Mouse (Mus musculus) heart, postnatal 0 days (tissue): ENCODE measurements around the gene Cdk7. TPM values are rescaled to one million over a fixed set of nuclear protein-coding genes. Genes with fewer than 3 reads are reported as not detected.

Experiments used
- ATAC-seq: fragments of 200-750 bp; cut with Nextera tagmentation; 2 replicates; pipeline ENCODE4 v1.8.0; 2017; ENCODE audit warnings: low read depth, moderate number of reproducible peaks, moderate library complexity; ENCODE audit not compliant: insufficient read depth
- DNase-seq: peaks from one replicate; pipeline ENCODE4 v3.0.0-alpha.2; 2016; ENCODE audit warnings: low spot score
- H3K27ac ChIP-seq: fragments of 300-500 bp; sonication (generic); 2 replicates; pipeline ENCODE4 v1.5.1; 2014; ENCODE audit warnings: low read depth, mild to moderate bottlenecking
- H3K27me3 ChIP-seq: fragments of 300-500 bp; sonication (generic); 2 replicates; pipeline ENCODE4 v1.6.1; 2014; ENCODE audit warnings: low read length, mixed read lengths; ENCODE audit not compliant: control insufficient read depth, insufficient read depth
- H3K36me3 ChIP-seq: fragments of 300-500 bp; sonication (generic); replicated peaks from 2 replicates; pipeline ENCODE4 v1.6.1; 2014; ENCODE audit warnings: low read length, mixed read lengths; ENCODE audit not compliant: control insufficient read depth, insufficient read depth
- H3K4me1 ChIP-seq: fragments of 300-500 bp; sonication (generic); 2 replicates; pipeline ENCODE4 v1.6.1; 2014; ENCODE audit warnings: antibody characterized with exemption; ENCODE audit not compliant: control insufficient read depth, insufficient read depth
- H3K4me2 ChIP-seq: fragments of 300-500 bp; sonication (generic); 2 replicates; pipeline ENCODE4 v1.6.1; 2014; ENCODE audit warnings: low read depth, mild to moderate bottlenecking, low read length, moderate library complexity
- H3K4me3 ChIP-seq: fragments of 300-500 bp; sonication (generic); 2 replicates; pipeline ENCODE4 v1.5.1; 2014; ENCODE audit warnings: low read depth, low read length
- H3K9ac ChIP-seq: fragments of 300-500 bp; sonication (generic); replicated peaks from 2 replicates; pipeline ENCODE4 v1.6.1; 2014; ENCODE audit warnings: low read depth, low read length, mixed read lengths
- H3K9me3 ChIP-seq: fragments of 300-500 bp; sonication (generic); replicated peaks from 2 replicates; pipeline ENCODE4 v1.6.1; 2016; ENCODE audit warnings: low read length; ENCODE audit not compliant: control insufficient read depth
- CTCF ChIP-seq: IDR thresholded peaks from 2 replicates; pipeline ENCODE4 v1.5.1; 2016; ENCODE audit warnings: antibody characterized with exemption, control low read depth, low read depth
- EP300 ChIP-seq: IDR thresholded peaks from 2 replicates; pipeline ENCODE4 v1.6.1; 2016; ENCODE audit warnings: antibody characterized with exemption, low read depth
- WGBS: fragments of 180-500 bp; shearing (Covaris S2); extraction: QIAGEN DNeasy Blood & Tissue Kit; methylation state at CpG from one replicate; pipeline ENCODE4 v1.1.7; 2014; 5-methylcytosine and 5-hydroxymethylcytosine counted together
- polyA plus RNA-seq: library from polyadenylated mRNA; unstranded; fragments of >200 nt; fragmentation: Nextera tagmentation; extraction: Ambion mirVana; gene quantifications from 2 replicates; pipeline ENCODE4 v1.2.1, GENCODE M21; 2015
- total RNA-seq: library from RNA; depleted of rRNA; stranded (reverse); fragments of >200 nt; gene quantifications from 2 replicates; pipeline ENCODE4 v1.2.3, GENCODE M21; 2014; ENCODE audit warnings: low replicate concordance; rRNA removed

The Cdk7 gene
- 21.7 and 30.0 TPM in 2 replicates for total RNA-seq
- polyA plus RNA-seq, result 53.9 and 56.5 TPM in 2 replicates

DNA sequence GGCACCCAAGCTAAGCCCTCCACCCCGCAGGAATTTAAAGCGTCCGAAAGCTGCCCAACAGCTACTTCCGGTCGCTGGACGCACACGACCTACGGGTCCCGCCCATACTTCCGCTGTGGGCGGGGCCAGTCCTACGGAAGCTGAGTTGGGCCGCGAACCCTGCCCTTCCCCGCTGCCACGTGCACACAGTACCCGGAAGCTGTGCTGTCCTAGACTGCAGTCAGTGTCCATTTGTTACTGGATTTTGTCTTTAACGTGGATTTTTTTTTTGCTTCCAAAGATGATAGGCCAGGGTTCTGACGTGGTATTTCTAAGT lies at the start of gene Cdk7:
Cdk7 (minus strand) TSS at position 79 of the 316 bp plus-strand sequence.
- peaks cover 15% of the 10 kb centered on the region; the same call in 1 of the 2 replicates for H3K4me1 ChIP-seq
- no peak for TF ChIP-seq CTCF
- TF ChIP-seq EP300, result peak; percentile 88
- H3K4me2 ChIP-seq, result peak within 1 kb of the TSS; percentile 94
- no peaks in the 10 kb centered on the region for H3K9me3 ChIP-seq
- H3K4me3 ChIP-seq, result peak within 1 kb of the TSS; percentile 97
- H3K27me3 ChIP-seq, result no peaks in the 10 kb centered on the region
- DNase-seq (peak; percentile 96), ATAC-seq (peak; percentile 98)
- under 1% methylated on average over 19 of the region's 19 CpGs for WGBS
- peaks cover 21% of the 10 kb centered on the region for H3K36me3 ChIP-seq
- peak within 1 kb of the TSS; percentile 99 for H3K27ac ChIP-seq
- peak within 1 kb of the TSS; percentile 92 for H3K9ac ChIP-seq

DNA sequence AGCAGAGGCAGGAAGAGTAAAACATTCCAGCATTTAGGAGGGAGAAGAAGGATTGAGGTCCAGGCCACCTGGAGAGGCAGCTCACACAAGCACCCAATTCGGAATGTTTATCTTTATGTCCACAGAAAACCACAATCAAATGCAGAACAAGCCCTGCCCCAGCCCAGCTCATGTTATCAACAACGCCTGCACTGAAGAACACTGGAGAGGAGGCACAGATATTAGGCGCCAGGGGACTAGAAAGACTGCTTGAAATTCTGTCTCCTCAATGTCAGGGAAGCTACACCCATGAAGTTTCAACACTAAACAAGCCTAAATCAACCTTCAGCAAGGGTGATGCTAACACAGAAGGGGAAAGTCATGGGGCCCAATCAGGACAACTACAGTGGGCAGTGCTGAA lies 46.8 kb upstream of the Cdk7 start:
- Histone ChIP-seq H3K9ac (no peak overlapping the region), H3K27me3 (no peaks in the 10 kb centered on the region), H3K9me3 (no peaks in the 10 kb centered on the region), H3K4me1 (peaks cover 4% of the 10 kb centered on the region; the same call in 1 of the 2 replicates), H3K4me3 (no peak overlapping the region), H3K36me3 (peaks cover 17% of the 10 kb centered on the region; the same call in 1 of the 2 replicates), H3K4me2 (no peak overlapping the region), H3K27ac (no peak overlapping the region)
- TF ChIP-seq CTCF, result no peak
- TF ChIP-seq EP300, result no peak
- no peak for DNase-seq
- ATAC-seq, result no peak
- 48% methylated on average over 3 of the region's 3 CpGs for WGBS

DNA sequence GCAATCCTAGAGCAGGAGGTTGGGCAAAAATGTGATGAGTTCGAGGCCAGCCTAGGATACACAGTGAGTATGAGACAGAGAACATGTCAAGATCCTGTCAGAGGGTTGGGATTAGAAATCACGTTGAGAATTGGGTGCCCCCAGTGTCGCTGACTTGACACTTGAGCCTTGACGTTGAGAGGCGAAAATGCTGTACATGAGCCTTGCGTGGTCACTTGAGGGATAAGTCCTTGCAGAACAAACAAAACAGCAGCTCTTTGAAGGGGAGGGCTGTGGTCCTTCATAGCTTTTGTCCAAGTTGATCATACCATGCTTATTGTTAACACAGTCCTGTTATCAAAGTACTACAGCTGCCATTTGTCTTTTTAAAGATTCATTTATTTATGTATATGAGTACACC lies 46.0 kb upstream of the Cdk7 start:
- Histone ChIP-seq H3K27ac (no peak overlapping the region), H3K4me3 (no peak overlapping the region), H3K36me3 (peaks cover 10% of the 10 kb centered on the region; the same call in 1 of the 2 replicates), H3K4me2 (no peak overlapping the region), H3K27me3 (no peaks in the 10 kb centered on the region), H3K9me3 (no peaks in the 10 kb centered on the region), H3K9ac (no peak overlapping the region), H3K4me1 (peaks cover 4% of the 10 kb centered on the region; the same call in 1 of the 2 replicates)
- TF ChIP-seq CTCF (no peak), EP300 (no peak)
- DNase-seq, result no peak
- no peak for ATAC-seq
- 57% methylated on average over 6 of the region's 6 CpGs for WGBS

DNA sequence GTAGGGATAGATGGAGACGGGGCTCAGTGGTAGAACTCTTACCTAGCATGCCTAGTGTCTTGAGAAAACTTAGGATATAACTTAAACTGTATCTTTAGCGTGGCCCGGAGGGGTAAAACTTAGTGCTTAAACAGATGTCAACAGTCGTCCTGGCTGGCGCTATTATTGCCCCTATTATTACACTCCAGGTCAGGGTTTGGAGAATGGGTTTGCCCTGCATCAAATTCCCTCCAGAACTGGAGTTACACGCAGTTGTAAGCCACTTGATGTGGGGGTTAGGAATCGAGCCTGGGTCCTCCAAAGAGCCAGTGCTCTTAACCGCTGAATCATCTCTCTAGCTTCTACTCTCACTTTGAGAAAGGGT lies 45.3 kb upstream of the Cdk7 start:
- Histone ChIP-seq H3K4me3 (peak overlapping the region; percentile 64), H3K9ac (no peak overlapping the region), H3K36me3 (peaks cover 10% of the 10 kb centered on the region; the same call in 1 of the 2 replicates), H3K4me2 (peak overlapping the region; percentile 85), H3K27ac (no peak overlapping the region), H3K9me3 (no peaks in the 10 kb centered on the region), H3K27me3 (no peaks in the 10 kb centered on the region), H3K4me1 (peaks cover 4% of the 10 kb centered on the region; the same call in 1 of the 2 replicates)
- no peak for DNase-seq
- TF ChIP-seq CTCF, result no peak
- no peak for TF ChIP-seq EP300
- WGBS, result 11% methylated on average over 8 of the region's 8 CpGs
- ATAC-seq, result no peak

DNA sequence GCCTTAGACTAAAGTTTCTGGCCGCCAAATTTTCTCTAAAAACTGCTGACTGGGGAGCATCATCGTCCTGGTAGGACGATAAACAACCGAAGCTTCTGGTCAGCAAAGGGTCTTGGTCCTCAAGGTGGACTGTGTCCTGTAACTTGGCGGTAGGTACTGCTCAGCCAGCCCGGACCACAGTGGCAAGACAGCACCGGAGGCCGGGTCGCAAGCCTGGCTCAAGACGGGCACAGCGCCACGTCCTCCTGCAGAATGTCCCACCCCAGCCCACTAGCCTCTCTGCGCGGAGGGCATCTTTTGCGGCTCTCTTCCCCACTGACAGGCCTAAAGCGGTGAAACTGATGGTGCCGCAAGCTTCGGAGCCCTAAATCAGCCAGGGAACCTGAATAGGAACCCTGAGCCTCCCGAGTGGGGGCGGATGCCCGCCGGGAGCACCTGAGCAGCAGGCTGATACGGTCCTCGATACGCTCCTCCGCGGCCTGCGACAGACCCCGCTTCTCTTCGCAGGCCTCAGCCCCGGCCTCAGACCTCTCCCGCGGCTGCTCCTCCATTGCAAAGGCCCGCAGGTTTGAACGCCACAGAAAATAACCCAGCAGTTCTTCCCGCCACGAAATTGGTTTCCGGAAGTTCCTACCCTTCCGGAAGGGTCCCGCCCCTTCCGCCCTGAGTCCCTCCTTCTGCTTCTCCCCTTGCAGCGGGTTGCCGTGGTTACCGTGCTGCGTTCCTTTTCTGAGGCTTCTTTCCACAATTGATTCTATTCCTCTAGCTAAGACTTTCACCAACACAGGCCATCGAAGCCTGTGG lies 44.7 kb upstream of the Cdk7 start, which contains the start of gene Cenph:
Cenph (minus strand) TSS at position 648 of the 804 bp plus-strand sequence.
- Histone ChIP-seq H3K4me1 (peaks cover 4% of the 10 kb centered on the region; the same call in 1 of the 2 replicates), H3K27ac (no peak within 1 kb of the TSS), H3K4me3 (peak within 1 kb of the TSS; percentile 64), H3K9ac (peak within 1 kb of the TSS; percentile 29; the same call in 1 of the 2 replicates), H3K27me3 (no peaks in the 10 kb centered on the region), H3K4me2 (peak within 1 kb of the TSS; percentile 85), H3K36me3 (peaks cover 11% of the 10 kb centered on the region; the same call in 1 of the 2 replicates), H3K9me3 (no peaks in the 10 kb centered on the region)
- TF ChIP-seq EP300, result no peak
- no peak for TF ChIP-seq CTCF
- DNase-seq (peak; percentile 85), ATAC-seq (peak; percentile 93)
- WGBS, result 1% methylated on average over 46 of the region's 46 CpGs
